Mouse (Mus musculus) C2C12 (cell line): ENCODE results near the gene Trp53i13. TPM values are rescaled to one million over a fixed set of nuclear protein-coding genes. Genes with fewer than 3 reads are reported as not detected.

Experiments
- H3K27me3 ChIP-seq: one replicate; pipeline ENCODE4 v1.6.1; 2011; ENCODE audit not compliant: control insufficient read depth, insufficient read depth, insufficient read length
- H3K36me3 ChIP-seq: one replicate; pipeline ENCODE4 v1.6.1; 2011; ENCODE audit not compliant: control insufficient read depth, insufficient read depth
- H3K4me3 ChIP-seq: one replicate; pipeline ENCODE4 v1.5.1; 2011; ENCODE audit warnings: mild to moderate bottlenecking, control low read depth; ENCODE audit not compliant: poor library complexity, insufficient read depth, severe bottlenecking
- H3K79me2 ChIP-seq: one replicate; pipeline ENCODE4 v1.6.1; 2011; ENCODE audit not compliant: control insufficient read depth, insufficient read depth
- H3K79me3 ChIP-seq: one replicate; pipeline ENCODE4 v1.6.1; 2011; ENCODE audit warnings: low read depth, control low read depth
- H3ac ChIP-seq: one replicate; pipeline ENCODE3; 2011; ENCODE audit warnings: low read depth; ENCODE audit not compliant: control insufficient read depth, insufficient read length
- CEBPB ChIP-seq: IDR thresholded peaks from one replicate; pipeline ENCODE4 v1.6.1; 2011; ENCODE audit warnings: low read depth, mild to moderate bottlenecking, control low read depth, moderate library complexity
- CTCF ChIP-seq: IDR thresholded peaks from one replicate; pipeline ENCODE4 v1.5.1; 2011; ENCODE audit not compliant: control insufficient read depth, insufficient read depth, insufficient read length
- FOSL1 ChIP-seq: IDR thresholded peaks from one replicate; pipeline ENCODE4 v1.8.0; 2011; ENCODE audit warnings: mild to moderate bottlenecking, low read length; ENCODE audit not compliant: poor library complexity, insufficient read depth, severe bottlenecking
- MAX ChIP-seq: IDR thresholded peaks from one replicate; pipeline ENCODE4 v1.6.1; 2011; ENCODE audit warnings: mild to moderate bottlenecking, control low read depth
- MYOD1 ChIP-seq: IDR thresholded peaks from one replicate; pipeline ENCODE4 v1.6.1; 2011; ENCODE audit warnings: low read depth; ENCODE audit not compliant: control insufficient read depth, insufficient read length
- MYOG ChIP-seq: IDR thresholded peaks from one replicate; pipeline ENCODE4 v1.6.1; 2011; ENCODE audit not compliant: control insufficient read depth, insufficient read length; ENCODE audit errors: extremely low read depth
- USF1 ChIP-seq: IDR thresholded peaks from one replicate; pipeline ENCODE4 v1.6.1; 2011; ENCODE audit warnings: low read depth, mild to moderate bottlenecking, control low read depth, moderate library complexity
- polyA plus RNA-seq: library from polyadenylated mRNA; unstranded; fragments of >200 nt; fragmentation: generic; extraction: Trizol; gene quantifications from one replicate; pipeline ENCODE4 v1.2.1, GENCODE M21; 2012; ENCODE audit warnings: missing spikeins

Gene Trp53i13
- polyA plus RNA-seq, 1 experiment = 18.2 TPM

GRCm38 (mm10) chr11:77490451-77490850 is 25.3 kb downstream of the Trp53i13 start:
- Histone ChIP-seq H3ac (no peak overlapping the region), H3K4me3 (peak overlapping the region; percentile 83), H3K36me3 (no peaks in the 10 kb centered on the region), H3K27me3 (no peaks in the 10 kb centered on the region), H3K79me2 (peaks cover 71% of the 10 kb centered on the region), H3K79me3 (peaks cover 59% of the 10 kb centered on the region)
- peak; percentile 12 for TF ChIP-seq MYOD1
- TF ChIP-seq FOSL1 = no peak

GRCm38 (mm10) chr11:77489591-77490235 is 26.1 kb downstream of the Trp53i13 start, which contains the start of gene Ankrd13b:
Gene Ankrd13b, minus strand, starts transcription at chr11:77489678.
- TF ChIP-seq USF1 (no peak), FOSL1 (no peak), MAX (no peak), CEBPB (no peak), MYOG (no peak), CTCF (no peak), MYOD1 (no peak)
- Histone ChIP-seq H3K4me3 (peak within 1 kb of the TSS; percentile 83), H3K79me2 (peaks cover 71% of the 10 kb centered on the region), H3ac (peak within 1 kb of the TSS; percentile 84), H3K79me3 (peaks cover 58% of the 10 kb centered on the region), H3K36me3 (no peaks in the 10 kb centered on the region), H3K27me3 (no peaks in the 10 kb centered on the region)

DNA sequence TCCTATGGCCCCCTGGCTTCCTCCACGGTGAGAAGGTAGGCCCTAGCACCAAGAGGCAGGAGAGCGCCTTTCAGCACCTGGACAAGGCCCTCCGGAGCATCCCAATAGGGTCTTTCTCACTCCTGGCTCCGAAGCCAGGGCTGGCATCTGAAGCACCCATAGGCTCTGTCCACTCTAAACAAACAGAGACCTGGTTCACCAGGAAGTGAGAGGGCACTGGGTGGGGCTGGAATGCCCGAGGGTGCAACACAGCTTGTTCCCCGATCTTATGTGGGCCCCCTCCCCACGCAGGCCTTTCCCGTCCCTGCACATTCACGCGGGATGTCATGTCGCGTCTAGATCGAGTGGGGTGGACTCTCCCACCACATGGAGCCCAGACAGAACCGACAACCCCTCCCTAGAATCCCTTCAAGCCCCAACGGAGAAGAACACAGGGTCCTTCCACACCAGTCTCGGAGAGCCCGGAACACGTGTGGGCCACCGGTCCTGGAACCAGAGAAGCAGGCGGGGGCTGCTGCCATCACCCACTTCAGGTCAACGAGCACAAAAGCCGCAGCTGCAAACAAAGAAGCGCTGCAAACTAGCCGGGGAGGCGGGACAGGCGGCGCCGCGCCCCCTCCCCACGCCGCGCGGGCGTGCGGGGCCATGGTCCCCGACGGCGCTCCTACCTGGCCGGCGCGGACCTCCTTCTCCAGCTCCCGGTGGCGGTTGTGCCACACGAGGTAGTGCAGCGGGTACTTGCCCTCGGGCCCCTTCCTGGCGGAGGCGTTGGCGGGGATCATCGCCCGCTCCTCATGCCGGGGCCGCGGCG is 26.8 kb downstream of the Trp53i13 start:
- TF ChIP-seq FOSL1 (no peak), CEBPB (no peak), CTCF (no peak), USF1 (no peak), MYOD1 (no peak), MYOG (no peak), MAX (no peak)
- Histone ChIP-seq H3ac (peak overlapping the region; percentile 84), H3K27me3 (no peaks in the 10 kb centered on the region), H3K79me3 (peaks cover 55% of the 10 kb centered on the region), H3K36me3 (no peaks in the 10 kb centered on the region), H3K4me3 (peak overlapping the region; percentile 83), H3K79me2 (peaks cover 71% of the 10 kb centered on the region)

- TF ChIP-seq MAX = no peak
- TF ChIP-seq CTCF = no peak
- TF ChIP-seq FOSL1 = no peak
- TF ChIP-seq MYOD1 = no peak
- no peak for TF ChIP-seq USF1
- TF ChIP-seq MYOG = no peak
- no peak for TF ChIP-seq CEBPB
- peaks cover 84% of the 10 kb centered on the region for H3K79me2 ChIP-seq
- H3K79me3 ChIP-seq = peaks cover 61% of the 10 kb centered on the region
- H3K4me3 ChIP-seq = no peak overlapping the region
- no peaks in the 10 kb centered on the region for H3K36me3 ChIP-seq
- H3K27me3 ChIP-seq = no peaks in the 10 kb centered on the region
- no peak overlapping the region for H3ac ChIP-seq
These were observed 29.0 kb downstream of the Trp53i13 start for GRCm38 (mm10) chr11:77486798-77487197.

DNA sequence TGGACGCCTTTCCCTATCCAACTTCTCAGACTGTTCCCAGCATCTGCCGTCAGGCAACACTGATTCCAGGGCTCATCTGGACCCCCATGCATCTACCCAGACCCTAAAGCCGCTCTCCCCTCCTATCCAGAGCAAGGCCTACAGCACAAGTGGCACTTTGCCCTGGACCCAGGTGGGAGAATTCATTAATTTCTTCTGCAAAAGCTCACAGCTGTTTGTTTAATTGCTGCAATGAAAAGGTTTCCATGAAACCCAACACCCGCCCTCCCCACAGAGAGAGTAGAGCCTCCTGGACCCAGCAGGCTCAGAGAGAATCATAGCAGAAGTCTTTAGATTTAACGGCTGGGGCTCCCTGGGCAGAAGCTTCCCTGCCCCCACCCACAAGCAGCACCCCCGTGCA is 30.6 kb downstream of the Trp53i13 start:
- peaks cover 96% of the 10 kb centered on the region for H3K79me2 ChIP-seq
- H3K79me3 ChIP-seq = peaks cover 76% of the 10 kb centered on the region
- TF ChIP-seq CTCF = no peak
- no peak for TF ChIP-seq MYOG
- no peak for TF ChIP-seq MYOD1
- no peak for TF ChIP-seq FOSL1
- H3K36me3 ChIP-seq = no peaks in the 10 kb centered on the region
- no peaks in the 10 kb centered on the region for H3K27me3 ChIP-seq
- H3K4me3 ChIP-seq = no peak overlapping the region
- H3ac ChIP-seq = no peak overlapping the region
